Mouse (Mus musculus) urinary bladder, postnatal 25 days (tissue): ENCODE results near the gene Chrnb1.

Source experiments
- DNase-seq: peaks from one replicate; pipeline ENCODE4 v3.0.0; 2022; ENCODE audit warnings: low spot score

Gene Chrnb1

GRCm38 (mm10) chr11:69795168-69795982 is at the start of gene Chrnb1:
Gene Chrnb1, minus strand, starts transcription at chr11:69795943.
- DNase-seq, result peak; percentile 84

GRCm38 (mm10) chr11:69838714-69839104 is 43.0 kb upstream of the Chrnb1 start:
- DNase-seq, result no peak

GRCm38 (mm10) chr11:69837952-69838713 is 42.4 kb upstream of the Chrnb1 start, which contains the start of gene Tmem256:
Gene Tmem256, plus strand, starts transcription at chr11:69838514.
- peak; percentile 84 for DNase-seq

GRCm38 (mm10) chr11:69837604-69837951 is 41.8 kb upstream of the Chrnb1 start, which contains the start of gene Nlgn2:
Gene Nlgn2, minus strand, starts transcription at chr11:69837784.
- DNase-seq, result peak; percentile 45

GRCm38 (mm10) chr11:69836703-69837576 is 41.2 kb upstream of the Chrnb1 start:
- no peak for DNase-seq

GRCm38 (mm10) chr11:69835966-69836335 is 40.2 kb upstream of the Chrnb1 start:
- no peak for DNase-seq

- no peak for DNase-seq
These were observed 39.7 kb upstream of the Chrnb1 start for GRCm38 (mm10) chr11:69835326-69835965.

- no peak for DNase-seq
These were observed 38.3 kb upstream of the Chrnb1 start for GRCm38 (mm10) chr11:69834001-69834549.

- no peak for DNase-seq
These were observed 37.8 kb upstream of the Chrnb1 start for GRCm38 (mm10) chr11:69833554-69833953.

- no peak for DNase-seq
These were observed 33.1 kb upstream of the Chrnb1 start for GRCm38 (mm10) chr11:69828832-69829231.

GRCm38 (mm10) chr11:69823456-69823855 is 27.7 kb upstream of the Chrnb1 start:
- DNase-seq, result no peak

- DNase-seq, result no peak
These were observed 26.3 kb upstream of the Chrnb1 start, which contains the start of gene Spem1 for GRCm38 (mm10) chr11:69822080-69822479. Gene Spem1, minus strand, starts transcription at chr11:69822180.

- no peak for DNase-seq
These were observed 23.1 kb upstream of the Chrnb1 start for GRCm38 (mm10) chr11:69818871-69819270.

- no peak for DNase-seq
These were observed 22.6 kb upstream of the Chrnb1 start, which contains the start of gene Spem2 for GRCm38 (mm10) chr11:69818365-69818764. Gene Spem2, minus strand, starts transcription at chr11:69818465.

- DNase-seq, result no peak
These were observed 20.8 kb upstream of the Chrnb1 start for GRCm38 (mm10) chr11:69816520-69816919.

GRCm38 (mm10) chr11:69815155-69815554 is 19.4 kb upstream of the Chrnb1 start, which contains the start of gene Gm39566:
Gene Gm39566, minus strand, starts transcription at chr11:69815298.
- no peak for DNase-seq

GRCm38 (mm10) chr11:69810280-69810679 is 14.5 kb upstream of the Chrnb1 start:
- DNase-seq, result no peak

GRCm38 (mm10) chr11:69807641-69808040 is 11.9 kb upstream of the Chrnb1 start:
- DNase-seq, result no peak

- DNase-seq, result no peak
These were observed 10.6 kb upstream of the Chrnb1 start for GRCm38 (mm10) chr11:69806378-69806777.

- DNase-seq, result peak; percentile 32
These were observed 9.5 kb upstream of the Chrnb1 start, which contains the start of gene Tmem102 for GRCm38 (mm10) chr11:69804972-69805909. Gene Tmem102, minus strand, starts transcription at chr11:69805624.
